ENCODE assay signal across 8 mouse cellular contexts in the genomic region with DNA sequence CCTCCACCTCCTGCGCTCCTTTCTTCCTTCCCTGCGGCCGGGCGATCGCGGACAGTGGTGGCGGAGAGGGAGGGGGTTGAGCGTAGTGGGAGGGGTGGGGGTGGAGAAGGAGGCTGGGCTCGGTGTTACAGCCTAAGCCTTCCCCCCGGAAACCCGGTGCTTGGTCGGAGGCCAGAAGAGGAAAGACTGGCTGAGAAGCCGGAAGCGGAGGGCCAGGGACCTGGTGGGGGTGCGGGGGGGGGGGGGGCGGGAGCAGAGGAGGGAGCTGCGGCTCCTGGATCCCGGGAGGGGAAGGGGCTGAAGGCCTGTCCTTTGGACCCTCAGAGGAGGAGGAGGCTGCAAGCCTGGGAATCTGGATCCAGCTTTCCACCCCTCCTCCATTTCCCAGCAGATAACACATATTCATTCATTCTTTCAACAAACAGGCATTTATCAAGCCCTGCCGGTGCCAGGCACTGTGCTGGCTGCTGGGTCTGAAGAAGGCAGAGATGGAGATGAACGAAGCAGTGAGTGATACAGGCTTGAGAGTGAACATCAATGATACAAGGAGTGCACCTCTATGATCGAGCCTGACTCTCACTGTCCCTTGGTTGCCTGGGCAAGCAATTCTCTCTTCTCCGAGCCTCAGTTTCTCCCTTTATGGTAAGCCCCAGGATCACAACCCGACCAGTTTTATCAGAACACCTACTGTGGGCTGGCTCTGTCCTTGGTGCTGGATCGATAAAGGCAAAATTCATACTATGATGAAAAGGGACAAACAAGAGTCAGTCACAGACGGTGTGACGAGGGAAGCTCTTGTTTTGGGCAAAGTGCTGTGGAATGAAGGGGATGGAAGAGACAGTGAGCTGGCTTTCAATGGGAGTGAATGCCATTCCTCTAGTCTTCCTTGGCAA. TPM values are rescaled to one million over a fixed set of nuclear protein-coding genes. Genes with fewer than 3 reads are reported as not detected.
A peak's percentile ranks its signal among the peaks of the same experiment; 100 is the strongest.
DNase-seq lines count a peak whose midpoint lies in the region; ATAC-seq lines count a peak whose summit lies in the region.

A gene (minus strand): TSS at position 156 of the 893 bp plus-strand sequence.

- peak within 1 kb of the TSS; percentile 64 for H3K27ac ChIP-seq in embryonic facial prominence, embryonic 14.5 days (replicated peaks; ENCODE audit: low read depth, low read length)
- peak within 1 kb of the TSS; percentile 85 for H3K27ac ChIP-seq in heart, embryonic 10.5 days
- peak within 1 kb of the TSS; percentile 52; the same call in 1 of the 2 replicates for H3K27ac ChIP-seq in kidney, embryonic 14.5 days (ENCODE audit: low read depth, low read length)

- DNase-seq in A20 (ENCODE audit: low read depth, low spot score) (peak; percentile 83), liver (peak; percentile 81)
- DNase-seq in adrenal gland, postnatal 25 days: peak; percentile 95
- peak; percentile 93 for DNase-seq in embryonic facial prominence, embryonic 14.5 days (ENCODE audit: low spot score)
- DNase-seq in heart, embryonic 10.5 days (ENCODE audit: low spot score): peak; percentile 90
- peak; percentile 76 for DNase-seq in splenic B cell, adult 2 months (ENCODE audit: low read depth, low spot score)

- H3K4me1 ChIP-seq in embryonic facial prominence, embryonic 14.5 days (ENCODE audit: control insufficient read depth, insufficient read depth, low read length): peaks cover 14% of the 10 kb centered on the region
- peaks cover 34% of the 10 kb centered on the region for H3K4me1 ChIP-seq in heart, embryonic 10.5 days
- H3K4me1 ChIP-seq in kidney, embryonic 14.5 days (ENCODE audit: control insufficient read depth, insufficient read depth, low read length): peaks cover 13% of the 10 kb centered on the region; the same call in 1 of the 2 replicates

- H3K4me2 ChIP-seq in embryonic facial prominence, embryonic 14.5 days (ENCODE audit: low read depth, low read length): peak within 1 kb of the TSS; percentile 84
- H3K4me2 ChIP-seq in kidney, embryonic 14.5 days (replicated peaks; ENCODE audit: low read depth, low read length): peak within 1 kb of the TSS; percentile 65

- peak within 1 kb of the TSS; percentile 79 for H3K4me3 ChIP-seq in embryonic facial prominence, embryonic 14.5 days (ENCODE audit: low read depth, low read length)
- H3K4me3 ChIP-seq in heart, embryonic 10.5 days: peak within 1 kb of the TSS; percentile 71
- H3K4me3 ChIP-seq in kidney, embryonic 14.5 days (ENCODE audit: low read length): peak within 1 kb of the TSS; percentile 76

- H3K27me3 ChIP-seq in embryonic facial prominence, embryonic 14.5 days (replicated peaks; ENCODE audit: control insufficient read depth, insufficient read depth, low read length): peaks cover 5% of the 10 kb centered on the region; the same call in 1 of the 2 replicates
- H3K27me3 ChIP-seq in heart, embryonic 10.5 days (ENCODE audit: insufficient read depth, poor library complexity, severe bottlenecking): peaks cover 40% of the 10 kb centered on the region
- H3K27me3 ChIP-seq in kidney, embryonic 14.5 days (ENCODE audit: control insufficient read depth, insufficient read depth, low read length): peaks cover 8% of the 10 kb centered on the region; the same call in 1 of the 2 replicates
- no peaks in the 10 kb centered on the region for H3K27me3 ChIP-seq in splenic B cell, adult 2 months (ENCODE audit: control insufficient read depth, insufficient read depth, low read length, poor library complexity, severe bottlenecking)

- ATAC-seq in embryonic facial prominence, embryonic 14.5 days (ENCODE audit: low read depth): peak; percentile 92
- peak; percentile 86 for ATAC-seq in kidney, embryonic 14.5 days (ENCODE audit: low FRiP score, low TSS enrichment)
- ATAC-seq in monocyte, adult 5-6 weeks (replicated peaks; ENCODE audit: insufficient number of reproducible peaks, low FRiP score, low TSS enrichment, poor library complexity, severe bottlenecking): peak; percentile 57

- peaks cover 30% of the 10 kb centered on the region for H3K36me3 ChIP-seq in embryonic facial prominence, embryonic 14.5 days (ENCODE audit: control insufficient read depth, insufficient read depth, low read length)
- H3K36me3 ChIP-seq in heart, embryonic 10.5 days: peaks cover 25% of the 10 kb centered on the region
- H3K36me3 ChIP-seq in kidney, embryonic 14.5 days (ENCODE audit: control insufficient read depth, insufficient read depth, low read length): peaks cover 19% of the 10 kb centered on the region
- no peaks in the 10 kb centered on the region; the same call in 1 of the 2 replicates for H3K36me3 ChIP-seq in splenic B cell, adult 2 months (ENCODE audit: control insufficient read depth, insufficient read depth, low read length, poor library complexity, severe bottlenecking)

- H3K9ac ChIP-seq in embryonic facial prominence, embryonic 14.5 days (ENCODE audit: low read depth, low read length): peak within 1 kb of the TSS; percentile 86
- peak within 1 kb of the TSS; percentile 87 for H3K9ac ChIP-seq in kidney, embryonic 14.5 days (ENCODE audit: low read depth, low read length)

- 0 out of 2 replicates have a peak, but pooled peaks cover 4% of the 10 kb centered on the region for H3K9me3 ChIP-seq in embryonic facial prominence, embryonic 14.5 days (ENCODE audit: control insufficient read depth, low read length)
- peaks cover 9% of the 10 kb centered on the region for H3K9me3 ChIP-seq in heart, embryonic 10.5 days
- H3K9me3 ChIP-seq in kidney, embryonic 14.5 days (ENCODE audit: control insufficient read depth, low read length): peaks cover 17% of the 10 kb centered on the region

- WGBS in embryonic facial prominence, embryonic 14.5 days: 7% methylated on average over 15 of the region's 26 CpGs
- WGBS in heart, embryonic 10.5 days: 3% methylated on average over 17 of the region's 26 CpGs
- WGBS in kidney, embryonic 14.5 days: 6% methylated on average over 18 of the region's 26 CpGs

RNA-seq across cellular contexts. Expression of the gene that starts here (rescaled TPM):
- 21.1 and 31.6 TPM in 2 replicates for total RNA-seq in adrenal gland, postnatal 25 days (2021)
- polyA plus RNA-seq in embryonic facial prominence, embryonic 14.5 days (2014; fragmentation: Nextera tagmentation; extraction: Ambion mirVana): 23.0 and 30.4 TPM in 2 replicates
- polyA plus RNA-seq in heart, embryonic 10.5 days (2016; fragmentation: Nextera tagmentation; extraction: Ambion mirVana): 21.6 and 29.2 TPM in 2 replicates
- polyA plus RNA-seq in kidney, embryonic 14.5 days (2014; fragmentation: Nextera tagmentation; extraction: Ambion mirVana): 36.6 and 41.6 TPM in 2 replicates
- 1.2 to 2.5 TPM (median 1.3 TPM) in 3 replicates for total RNA-seq in monocyte, adult 5-6 weeks (2017)

Comparison
In these comparisons a context has a peak if more than half of its experiments do, and no peak if none do; other contexts are left out.
1. Peak in every context shown above with its lines: DNase-seq, ATAC-seq, H3K4me3 ChIP-seq and H3K27ac ChIP-seq.